Mouse (Mus musculus) G1E (cell line): ENCODE measurements around the gene Eva1a. TPM values are rescaled to one million over a fixed set of nuclear protein-coding genes. Genes with fewer than 3 reads are reported as not detected.

ENCODE experiments used
- ATAC-seq: 2 replicates; pipeline ENCODE4 v1.8.0; 2016; ENCODE audit warnings: mild to moderate bottlenecking; ENCODE audit not compliant: insufficient number of reproducible peaks, poor library complexity, low FRiP score, severe bottlenecking; ENCODE audit errors: extremely low read depth
- DNase-seq: peaks from one replicate; pipeline ENCODE4 v3.0.0; 2012; ENCODE audit warnings: low spot score
- H3K27me3 ChIP-seq: 2 replicates; pipeline ENCODE4 v1.6.1; 2012; ENCODE audit warnings: mild to moderate bottlenecking, low read length, inconsistent platforms; ENCODE audit not compliant: insufficient read depth
- H3K36me3 ChIP-seq: replicated peaks from 2 replicates; pipeline ENCODE3; 2012; ENCODE audit warnings: mild to moderate bottlenecking, inconsistent platforms
- H3K4me1 ChIP-seq: 2 replicates; pipeline ENCODE4 v1.6.1; 2012; ENCODE audit warnings: low read depth, low read length, inconsistent platforms, mixed read lengths; ENCODE audit not compliant: insufficient read depth
- H3K4me3 ChIP-seq: 2 replicates; pipeline ENCODE4 v1.5.1; 2012; ENCODE audit warnings: low read depth, mild to moderate bottlenecking, inconsistent platforms, low read length, moderate library complexity, mixed read lengths
- H3K9me3 ChIP-seq: replicated peaks from 2 replicates; pipeline ENCODE4 v1.6.1; 2012; ENCODE audit warnings: inconsistent platforms
- CTCF ChIP-seq: IDR thresholded peaks from 2 replicates; pipeline ENCODE4 v1.5.1; 2012; ENCODE audit warnings: low read depth, low read length, inconsistent platforms, mixed read lengths
- GATA1 ChIP-seq: IDR thresholded peaks from 2 replicates; pipeline ENCODE4 v1.6.1; 2012; ENCODE audit warnings: borderline replicate concordance, low read length, inconsistent platforms, mixed read lengths
- GATA2 ChIP-seq: IDR thresholded peaks from 2 replicates; pipeline ENCODE4 v1.6.1; 2012; ENCODE audit warnings: low read depth, low read length, inconsistent platforms, borderline replicate concordance
- POLR2AphosphoS5 ChIP-seq: IDR thresholded peaks from 2 replicates; pipeline ENCODE4 v1.6.1; 2012; ENCODE audit warnings: low read depth, low read length, inconsistent platforms; ENCODE audit not compliant: insufficient replicate concordance
- TAL1 ChIP-seq: conservative IDR thresholded peaks from 2 replicates; pipeline ENCODE4 v1.6.1; 2012; ENCODE audit warnings: low read depth, low read length, inconsistent platforms, mixed read lengths
- polyA plus RNA-seq: library from polyadenylated mRNA; stranded (reverse); fragments of >175 nt; gene quantifications from 2 replicates; pipeline ENCODE4 v1.2.3, GENCODE M21; 2012
- total RNA-seq, 2 experiments: library from RNA; stranded (forward) in 1 of 2; stranded (reverse) in 1 of 2; fragments of 200-1000 nt in 1 of 2; fragments of >200 nt in 1 of 2; fragmentation: Nextera tagmentation in 1 of 2; gene quantifications; 2 replicates each; pipeline ENCODE4 v1.2.3; 2014 to 2017

Gene Eva1a
- total and polyA plus RNA-seq, 3 experiments: 0.49 TPM; not detected in 2

DNA sequence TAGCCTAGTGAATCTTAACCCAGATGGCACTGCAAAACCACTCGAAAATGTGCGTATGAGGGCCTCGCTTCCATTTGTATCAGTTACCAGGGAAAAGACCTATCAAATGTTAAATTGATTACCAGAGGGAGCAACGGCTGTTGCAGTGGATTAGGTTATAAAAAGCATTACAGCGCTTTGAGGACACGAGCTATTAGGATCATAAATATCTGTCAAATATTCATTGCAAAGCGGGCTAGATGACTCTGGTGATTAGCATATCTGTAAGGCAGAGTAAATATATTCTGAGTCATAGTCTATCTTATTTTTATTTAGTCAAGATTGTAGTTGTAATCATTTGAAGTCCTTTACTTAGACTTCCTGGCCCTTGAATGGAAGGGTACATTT is 92.7 kb downstream of the Eva1a start:
- ATAC-seq (no peak), DNase-seq (no peak)
- no peak overlapping the region for H3K4me3 ChIP-seq
- no peaks in the 10 kb centered on the region for H3K36me3 ChIP-seq
- H3K27me3 ChIP-seq: no peaks in the 10 kb centered on the region
- H3K4me1 ChIP-seq: no peaks in the 10 kb centered on the region
- peaks cover 46% of the 10 kb centered on the region for H3K9me3 ChIP-seq
- TF ChIP-seq TAL1 (no peak), GATA2 (no peak), GATA1 (no peak), CTCF (no peak)

- no peaks in the 10 kb centered on the region for H3K27me3 ChIP-seq
- peaks cover 46% of the 10 kb centered on the region for H3K9me3 ChIP-seq
- H3K4me1 ChIP-seq: no peaks in the 10 kb centered on the region
- no peak for TF ChIP-seq CTCF
- no peak for TF ChIP-seq TAL1
- no peak for TF ChIP-seq GATA1
- TF ChIP-seq GATA2: no peak
- TF ChIP-seq POLR2AphosphoS5: no peak
- H3K36me3 ChIP-seq: no peaks in the 10 kb centered on the region
- ATAC-seq (no peak), DNase-seq (no peak)
- no peak overlapping the region for H3K4me3 ChIP-seq
Measured at GRCm38 (mm10) chr6:82135959-82136712, 95.3 kb downstream of the Eva1a start.

Other genes starting within 250 kb of the Eva1a start
- gene Gcfc2, start 117.4 kb upstream of the Eva1a start, total RNA-seq (2014; fragmentation: Nextera tagmentation): 69.0 and 77.4 TPM in 2 replicates
- 48.2 and 57.4 TPM in 2 replicates for gene Gcfc2, start 117.4 kb upstream of the Eva1a start, total RNA-seq (2017)
- gene Gcfc2, start 117.4 kb upstream of the Eva1a start, polyA plus RNA-seq: 5.0 and 5.9 TPM in 2 replicates
- gene Mrpl19, start 75.1 kb upstream of the Eva1a start, total RNA-seq (2014; fragmentation: Nextera tagmentation): 29.3 and 30.2 TPM in 2 replicates
- gene Mrpl19, start 75.1 kb upstream of the Eva1a start, total RNA-seq (2017): 20.3 and 26.4 TPM in 2 replicates
- gene Mrpl19, start 75.1 kb upstream of the Eva1a start, polyA plus RNA-seq: 4.5 and 6.4 TPM in 2 replicates